Mouse (Mus musculus): ENCODE measurements around the gene Slc17a4.

- TF ChIP-seq CTCF (IDR thresholded peaks at IDR 0.05; ENCODE audit: extremely low read depth, insufficient read length, insufficient replicate concordance, low read depth, low read length) (no peak), POLR2A (IDR thresholded peaks at IDR 0.05; ENCODE audit: low read depth, low read length) (no peak)
Observed at GRCm38 (mm10) chr13:23940291-23940690, 25.5 kb upstream of the Slc17a4 start.

All from small intestine, adult 2 months (tissue).